Mouse (Mus musculus) ovary, postnatal 36 days (tissue): ENCODE results near the gene Hoxa3.

Source experiments
- DNase-seq: peaks from one replicate; pipeline ENCODE4 v3.0.0; 2022; ENCODE audit warnings: low spot score, mixed read lengths

The Hoxa3 gene

DNA sequence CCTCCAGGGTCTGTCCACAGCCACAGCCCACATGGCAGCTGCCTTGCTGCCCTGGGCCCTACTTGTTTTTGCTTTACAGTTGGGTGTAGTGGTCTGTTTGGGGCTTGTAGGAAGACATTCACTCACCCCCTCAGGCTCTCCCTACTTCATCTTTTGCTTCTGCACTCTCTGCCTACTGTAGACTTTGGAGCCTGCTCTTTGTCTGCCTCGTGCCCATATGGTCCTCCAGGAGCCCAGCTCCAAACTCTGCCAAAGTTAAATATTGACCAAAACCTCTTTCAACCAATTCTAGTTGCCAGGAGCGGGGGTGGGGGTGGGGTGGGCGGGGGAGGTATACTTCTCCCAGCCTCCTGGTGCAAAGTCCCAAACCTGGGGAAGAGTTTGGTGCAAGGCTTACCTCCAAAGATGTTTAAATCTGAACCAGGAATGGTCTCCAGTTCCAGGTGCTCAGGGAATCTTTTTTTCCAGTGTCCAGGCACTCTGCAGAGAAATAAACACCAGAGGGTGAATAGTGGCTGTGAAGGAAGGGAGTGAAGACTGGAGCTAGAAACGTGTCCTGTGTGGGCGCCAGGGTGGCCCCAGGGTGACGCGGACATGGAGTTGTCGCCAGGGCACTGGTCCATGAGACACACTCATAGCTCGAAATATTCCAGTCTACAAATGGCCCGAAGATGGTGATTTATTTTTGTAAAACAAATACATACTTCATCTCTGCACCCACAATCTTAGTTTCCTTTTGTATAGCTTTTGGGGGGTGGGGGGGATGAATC is 29.6 kb downstream of the Hoxa3 start:
- no peak for DNase-seq

GRCm38 (mm10) chr6:52182793-52183192 is 30.3 kb downstream of the Hoxa3 start:
- no peak for DNase-seq

- DNase-seq: no peak
These were observed 31.1 kb downstream of the Hoxa3 start for GRCm38 (mm10) chr6:52182030-52182429.

DNA sequence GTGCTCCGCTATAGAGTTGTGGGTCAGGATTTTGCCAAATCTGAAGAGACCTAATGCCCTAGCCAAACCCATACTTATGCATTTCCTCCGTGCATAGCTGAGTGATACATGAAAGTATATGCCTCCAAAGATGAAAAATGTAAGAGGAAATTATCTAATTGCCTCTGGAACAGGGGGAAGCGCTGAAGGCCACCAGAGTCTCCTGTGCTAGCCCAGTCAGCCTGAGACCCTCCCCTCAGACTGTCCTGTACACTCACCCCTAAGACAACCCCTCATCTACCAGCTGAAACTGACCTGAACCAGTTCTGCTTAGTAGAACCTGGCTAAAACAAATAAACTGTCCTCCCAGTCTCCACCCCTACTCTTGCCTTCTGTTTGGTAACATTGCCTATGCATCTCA is 32.4 kb downstream of the Hoxa3 start:
- DNase-seq: no peak

GRCm38 (mm10) chr6:52180213-52180710 is 32.9 kb downstream of the Hoxa3 start:
- no peak for DNase-seq

- DNase-seq: no peak
These were observed 33.4 kb downstream of the Hoxa3 start for GRCm38 (mm10) chr6:52179690-52180089.

GRCm38 (mm10) chr6:52178918-52179665 is 34.0 kb downstream of the Hoxa3 start:
- no peak for DNase-seq

DNA sequence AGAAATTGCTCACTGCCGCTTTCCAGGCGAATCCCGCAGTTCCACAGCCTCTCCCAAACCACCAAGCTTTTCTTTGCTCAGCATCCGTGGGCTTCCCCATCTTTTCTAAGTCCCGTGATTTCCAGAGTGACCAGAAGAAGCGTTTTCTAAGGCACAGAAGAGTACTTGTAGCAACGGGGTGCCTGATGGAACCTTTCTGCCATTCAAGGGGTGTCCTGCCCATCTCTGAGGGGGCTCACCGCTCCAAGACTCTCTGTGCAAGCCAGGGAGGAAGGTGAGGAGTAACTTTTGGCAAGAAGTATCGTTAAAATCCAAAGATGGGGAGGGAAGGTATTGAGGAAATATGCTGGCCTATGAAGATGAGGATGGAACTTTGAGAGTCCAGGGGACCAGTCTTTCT is 35.3 kb downstream of the Hoxa3 start:
- no peak for DNase-seq

GRCm38 (mm10) chr6:52177061-52177735 is 35.9 kb downstream of the Hoxa3 start, which contains the start of gene 5730596B20Rik:
5730596B20Rik (plus strand) TSS chr6:52177498.
- no peak for DNase-seq

DNA sequence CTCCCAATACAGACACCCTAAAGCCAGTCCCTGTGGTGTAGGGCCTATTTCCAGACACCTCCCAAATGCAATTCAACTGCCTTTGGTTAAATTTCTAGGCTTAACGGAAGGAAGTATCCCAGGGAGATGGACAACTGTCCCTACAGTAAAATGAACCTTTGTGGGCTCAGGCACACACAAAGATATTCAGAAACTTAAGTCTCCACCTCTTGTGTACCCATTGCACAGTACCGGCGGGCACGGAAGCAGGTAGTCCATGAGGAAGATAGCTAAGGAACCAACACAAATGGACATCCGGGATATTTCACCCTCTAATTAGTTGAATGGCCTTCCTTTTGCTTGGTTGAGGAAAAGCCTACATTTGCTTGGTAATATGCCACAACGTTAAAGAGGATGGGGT is 36.7 kb downstream of the Hoxa3 start:
- no peak for DNase-seq

- DNase-seq: peak; percentile 27
These were observed 37.3 kb downstream of the Hoxa3 start for GRCm38 (mm10) chr6:52175864-52176263.

GRCm38 (mm10) chr6:52174968-52175751 is 38.0 kb downstream of the Hoxa3 start:
- no peak for DNase-seq

DNA sequence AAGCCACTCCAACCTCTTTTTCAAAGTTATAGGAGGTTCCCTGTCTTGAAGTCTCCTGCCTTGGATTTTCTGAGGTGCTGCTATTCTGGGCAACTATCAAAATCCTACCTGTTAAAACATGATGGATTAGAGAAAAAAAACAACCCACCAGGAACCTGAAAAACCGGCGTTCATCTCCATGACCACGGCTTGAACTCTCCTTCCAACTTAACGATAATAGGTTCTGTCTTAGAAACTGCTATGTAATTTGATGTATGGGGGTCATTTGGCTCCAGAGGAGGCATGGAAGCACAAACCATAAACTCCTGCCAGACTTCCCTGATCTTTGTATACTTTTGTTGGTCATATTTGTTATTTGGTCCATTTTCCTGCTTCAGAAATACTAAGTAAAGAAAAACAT is 39.5 kb downstream of the Hoxa3 start:
- no peak for DNase-seq

DNA sequence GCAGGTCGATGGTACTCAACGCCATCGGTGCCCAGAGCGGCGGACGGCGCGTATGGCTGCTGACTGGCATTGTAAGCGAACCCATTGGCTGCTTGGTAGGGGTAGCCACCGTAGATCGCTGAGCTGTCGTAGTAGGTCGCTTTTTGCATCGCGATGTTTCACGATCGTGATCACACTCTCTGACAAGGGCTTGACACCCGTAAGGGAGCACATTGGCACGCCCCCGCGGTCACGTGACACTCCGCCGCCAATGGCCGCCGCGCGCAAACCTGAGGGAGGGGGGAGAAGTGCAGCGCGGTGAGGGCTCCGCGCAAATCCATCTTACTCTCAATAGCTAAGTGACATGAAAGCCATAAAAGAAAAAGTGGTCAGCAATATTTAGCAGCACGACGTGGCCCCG is 40.6 kb downstream of the Hoxa3 start:
- DNase-seq: peak; percentile 72

- no peak for DNase-seq
These were observed 41.2 kb downstream of the Hoxa3 start for GRCm38 (mm10) chr6:52171938-52172337.

- DNase-seq: no peak
These were observed 41.8 kb downstream of the Hoxa3 start for GRCm38 (mm10) chr6:52171331-52171730.

DNA sequence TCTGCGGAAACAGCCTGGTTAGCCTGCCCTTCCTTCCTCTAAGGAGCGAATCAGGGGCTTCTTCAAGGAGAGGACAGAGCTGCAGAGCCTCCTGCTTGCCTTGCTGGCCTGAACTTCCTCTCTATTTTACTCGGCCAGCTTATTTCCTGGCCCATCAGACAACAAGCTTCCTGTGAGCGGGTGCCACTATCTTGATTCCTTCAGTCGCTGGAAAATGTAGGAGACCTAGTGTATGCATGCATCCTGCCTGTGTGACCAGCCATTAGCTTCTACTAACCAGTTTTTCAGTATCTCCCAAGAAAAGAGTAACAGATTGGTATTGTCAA is 42.3 kb downstream of the Hoxa3 start:
- DNase-seq: no peak

- DNase-seq: no peak
These were observed 42.8 kb downstream of the Hoxa3 start for GRCm38 (mm10) chr6:52170166-52170897.

- no peak for DNase-seq
These were observed 43.5 kb downstream of the Hoxa3 start for GRCm38 (mm10) chr6:52169499-52170165.

DNA sequence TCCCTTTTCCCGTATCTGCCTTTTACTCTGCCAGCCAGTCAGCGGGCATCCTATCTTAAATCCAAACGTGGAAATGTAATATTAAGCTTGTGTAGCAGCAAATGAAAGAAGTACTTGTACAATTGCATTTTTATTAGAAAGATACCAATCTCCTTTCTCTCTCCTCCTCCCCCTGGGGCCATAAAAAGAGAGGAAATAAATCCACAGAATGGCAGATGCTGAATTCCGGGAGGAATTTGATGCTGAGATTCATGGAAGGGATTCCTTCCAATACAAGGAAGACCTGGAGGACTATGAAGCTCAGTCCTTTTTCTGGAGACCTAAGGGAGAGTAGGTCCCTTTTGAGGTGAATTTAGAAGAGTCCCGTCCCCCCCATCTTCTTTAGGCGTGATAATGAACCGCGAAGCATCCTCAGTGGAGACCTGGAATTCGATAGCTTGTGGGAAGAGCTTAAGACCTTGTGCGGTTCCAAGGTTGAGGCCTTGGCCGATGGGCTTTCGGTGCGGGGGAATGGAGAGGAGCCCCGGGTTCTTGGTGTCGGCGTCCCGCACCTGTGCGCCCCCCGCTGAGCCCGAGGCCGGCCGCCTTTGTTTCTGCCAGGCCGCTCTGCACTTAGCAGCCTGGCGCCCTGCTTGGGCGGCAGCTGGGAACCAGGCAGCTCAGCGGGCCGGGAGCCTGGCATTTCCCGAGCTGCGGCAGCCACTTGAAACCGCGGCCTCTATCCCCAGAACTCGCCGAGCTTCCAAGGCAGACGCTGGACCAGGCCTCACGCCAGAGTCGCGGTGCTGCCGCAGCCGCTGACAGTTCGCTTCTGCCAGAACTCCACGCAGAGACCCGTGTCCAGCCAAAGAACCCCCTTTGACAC is 44.7 kb downstream of the Hoxa3 start:
- DNase-seq: peak; percentile 20
